In the genomic region with DNA sequence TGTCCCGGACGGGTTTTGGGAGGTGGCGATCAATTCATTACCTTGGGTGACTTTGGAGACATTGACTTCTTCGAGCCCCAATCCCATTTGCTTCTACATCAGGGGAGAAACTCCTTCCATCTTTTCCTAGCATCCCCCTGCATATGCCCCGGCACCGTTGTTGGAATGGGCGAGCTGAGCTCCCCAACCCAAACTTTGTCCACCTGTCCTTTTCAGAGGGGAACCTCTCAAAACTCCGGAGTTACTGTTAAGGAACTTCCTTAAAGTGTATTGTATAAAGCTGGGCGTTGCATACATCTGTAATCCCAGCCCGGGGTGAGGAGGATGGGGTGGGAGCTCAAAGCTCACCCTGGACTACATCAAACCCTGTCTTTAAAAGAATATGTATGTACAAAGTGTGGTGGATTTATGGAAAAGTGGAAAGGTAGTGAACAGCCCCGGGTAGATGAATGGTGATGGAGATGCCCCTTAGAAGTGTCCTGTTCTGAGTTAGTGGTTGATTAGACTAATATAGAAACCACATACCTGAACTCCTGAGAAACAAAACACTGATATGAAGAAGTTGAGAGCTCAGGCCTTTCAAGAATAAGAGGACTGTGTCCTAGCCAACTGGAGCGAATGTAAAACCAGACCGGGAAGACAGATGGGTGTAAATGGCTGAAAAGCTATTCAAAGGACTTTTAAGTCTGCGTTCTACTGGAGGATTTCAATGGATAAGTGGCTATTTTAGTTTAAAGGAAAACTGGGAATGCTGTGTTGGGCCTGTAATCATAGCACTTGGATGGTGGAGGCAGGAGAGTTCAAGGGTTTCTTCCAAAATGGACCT, we compare ENCODE assay signal across 8 mouse cellular contexts. TPM values are rescaled to one million over a fixed set of nuclear protein-coding genes. Genes with fewer than 3 reads are reported as not detected.
DNase-seq lines count a peak whose midpoint lies in the region; ATAC-seq and TF ChIP-seq lines count a peak whose summit lies in the region.

No protein-coding gene starts in this region.

- no peak for TF ChIP-seq POLR2A in liver, adult 2 months (IDR thresholded peaks at IDR 0.05; ENCODE audit: extremely low read depth, insufficient read depth, low read length)
- no peak; the same call in 1 of the 2 replicates for TF ChIP-seq POLR2A in cortical plate, adult 2 months (IDR thresholded peaks at IDR 0.05; ENCODE audit: extremely low read depth, insufficient read depth, low read length)

- WGBS in liver, adult 2 months: 16% methylated on average over 14 of the region's 14 CpGs
- 12% methylated on average over 14 of the region's 14 CpGs for WGBS in intestine, embryonic 16.5 days
- 8% methylated on average over 14 of the region's 14 CpGs for WGBS in neural tube, embryonic 14.5 days

- peaks cover 1% of the 10 kb centered on the region; the same call in 1 of the 2 replicates for H3K4me1 ChIP-seq in liver, adult 2 months (ENCODE audit: control insufficient read depth, insufficient read depth, low read length)
- no peaks in the 10 kb centered on the region for H3K4me1 ChIP-seq in cortical plate, adult 2 months (ENCODE audit: control insufficient read depth, insufficient read depth, low read length)
- H3K4me1 ChIP-seq in intestine, embryonic 16.5 days (ENCODE audit: control insufficient read depth, insufficient read depth, low read length): peaks cover 2% of the 10 kb centered on the region; the same call in 1 of the 2 replicates
- peaks cover 4% of the 10 kb centered on the region; the same call in 1 of the 2 replicates for H3K4me1 ChIP-seq in neural tube, embryonic 14.5 days (ENCODE audit: control insufficient read depth, insufficient read depth, low read length)

- peaks cover 4% of the 10 kb centered on the region; the same call in 1 of the 2 replicates for H3K36me3 ChIP-seq in liver, adult 2 months (ENCODE audit: control insufficient read depth, insufficient read depth, low read length)
- H3K36me3 ChIP-seq in intestine, embryonic 16.5 days (ENCODE audit: control insufficient read depth, insufficient read depth, low read length): no peaks in the 10 kb centered on the region
- peaks cover 2% of the 10 kb centered on the region; the same call in 1 of the 2 replicates for H3K36me3 ChIP-seq in neural tube, embryonic 14.5 days (ENCODE audit: control insufficient read depth, insufficient read depth, low read length)

- TF ChIP-seq CTCF in liver, adult 2 months (IDR thresholded peaks at IDR 0.05; ENCODE audit: low read depth, low read length): no peak
- TF ChIP-seq CTCF in cortical plate, adult 2 months (IDR thresholded peaks at IDR 0.05; ENCODE audit: extremely low read depth, insufficient read depth, low read length): no peak

- peak overlapping the region; percentile 8; the same call in 1 of the 2 replicates for H3K27ac ChIP-seq in liver, adult 2 months (replicated peaks; ENCODE audit: insufficient read depth, low read depth, low read length)
- no peak overlapping the region for H3K27ac ChIP-seq in cortical plate, adult 2 months (ENCODE audit: insufficient read depth, low read length)
- H3K27ac ChIP-seq in intestine, embryonic 16.5 days (ENCODE audit: low read length): peak overlapping the region; percentile 97
- peak overlapping the region; percentile 85 for H3K27ac ChIP-seq in neural tube, embryonic 14.5 days (ENCODE audit: low read depth, low read length)

- H3K4me3 ChIP-seq in liver, adult 2 months (ENCODE audit: insufficient read depth, low read depth, low read length): peak overlapping the region; percentile 71
- H3K4me3 ChIP-seq in cortical plate, adult 2 months (ENCODE audit: insufficient read depth, low read length): peak overlapping the region; percentile 74
- peak overlapping the region; percentile 74 for H3K4me3 ChIP-seq in intestine, embryonic 16.5 days (ENCODE audit: low read length)
- peak overlapping the region; percentile 71 for H3K4me3 ChIP-seq in neural tube, embryonic 14.5 days (ENCODE audit: low read depth, low read length)

- H3K27me3 ChIP-seq in liver, adult 2 months (ENCODE audit: control insufficient read depth, insufficient read depth, low read length): no peaks in the 10 kb centered on the region
- H3K27me3 ChIP-seq in intestine, embryonic 16.5 days (replicated peaks; ENCODE audit: control insufficient read depth, insufficient read depth, low read length): no peaks in the 10 kb centered on the region
- H3K27me3 ChIP-seq in neural tube, embryonic 14.5 days (ENCODE audit: control insufficient read depth, insufficient read depth, low read length): no peaks in the 10 kb centered on the region

- H3K4me2 ChIP-seq in intestine, embryonic 16.5 days (ENCODE audit: low read depth, low read length): peak overlapping the region; percentile 76
- H3K4me2 ChIP-seq in neural tube, embryonic 14.5 days (ENCODE audit: low read depth, low read length): peak overlapping the region; percentile 86

- no peaks in the 10 kb centered on the region for H3K9me3 ChIP-seq in intestine, embryonic 16.5 days (ENCODE audit: control insufficient read depth, low read length)
- H3K9me3 ChIP-seq in neural tube, embryonic 14.5 days (ENCODE audit: control insufficient read depth, low read length): no peaks in the 10 kb centered on the region

- H3K79me2 ChIP-seq in liver, adult 2 months (ENCODE audit: control insufficient read depth, insufficient read depth, low read length): no peaks in the 10 kb centered on the region

- no peak for DNase-seq in liver, adult 2 months (ENCODE audit: extremely low read depth, low read depth, low spot score)
- DNase-seq in liver: no peak
- no peak for DNase-seq in right cerebral cortex, adult 2 months (ENCODE audit: low spot score in 2 of 2)
- no peak for DNase-seq in embryo, embryonic 10 days (ENCODE audit: low spot score)
- DNase-seq in spleen, postnatal 36 days (ENCODE audit: low spot score in 2 of 2): no peak

- H3K9ac ChIP-seq in liver, adult 2 months (ENCODE audit: low read depth, low read length): peak overlapping the region; percentile 82
- H3K9ac ChIP-seq in intestine, embryonic 16.5 days (ENCODE audit: low read depth, low read length): peak overlapping the region; percentile 81
- peak overlapping the region; percentile 72 for H3K9ac ChIP-seq in neural tube, embryonic 14.5 days (replicated peaks; ENCODE audit: low read depth, low read length)

- no peak for ATAC-seq in intestine, embryonic 16.5 days
- peak; percentile 41; the same call in 1 of the 2 replicates for ATAC-seq in neural tube, embryonic 14.5 days (ENCODE audit: low read depth)

RNA-seq across cellular contexts. Expression of a gene that starts 0.7 kb away (rescaled TPM):
- total RNA-seq in liver, adult 2 months (2014; rRNA removed): 17.7 and 19.6 TPM in 2 replicates
- polyA plus RNA-seq in liver, adult 2 months (2012; rRNA removed): 3.6 and 4.0 TPM in 2 replicates
- 13.6 and 14.2 TPM in 2 replicates for polyA plus RNA-seq in cortical plate, adult 2 months (2012; rRNA removed)
- 16.2 and 18.6 TPM in 2 replicates for polyA plus RNA-seq in intestine, embryonic 16.5 days (2015; fragmentation: Nextera tagmentation; extraction: Ambion mirVana)
- polyA plus RNA-seq in neural tube, embryonic 14.5 days (2014; fragmentation: Nextera tagmentation; extraction: Ambion mirVana): 11.2 and 12.0 TPM in 2 replicates
